Mouse (Mus musculus) kidney, embryonic 14.5 days (tissue): ENCODE data around the gene Skida1. TPM values are rescaled to one million over a fixed set of nuclear protein-coding genes. Genes with fewer than 3 reads are reported as not detected.

Experiments used
- microRNA-seq: library from miRNA; unstranded; fragments of <30 nt; microRNA quantifications from one replicate; pipeline ENCODE4, GENCODE M21; 2016
- polyA plus RNA-seq: library from polyadenylated mRNA; unstranded; fragments of >200 nt; fragmentation: Nextera tagmentation; extraction: Ambion mirVana; gene quantifications from 2 replicates; pipeline ENCODE4 v1.2.1, GENCODE M21; 2014

Gene Skida1
- polyA plus RNA-seq, 1 experiment from 2014 or later, result 11.4 TPM

Small RNA genes within 50 kb of the gene (microRNA-seq; reads per million reads assigned to microRNA genes)
- gene Mir7655, result 9.9 reads per million, percentile 27 among the genes with 10 or more reads in this experiment

Other genes starting within 250 kb of the Skida1 start
- not detected in 2 replicates for gene H2al2a, start 52.1 kb downstream of the Skida1 start, polyA plus RNA-seq
- gene A930004D18Rik, start 11.3 kb downstream of the Skida1 start, polyA plus RNA-seq, result 9.4 and 10.0 TPM in 2 replicates
- gene Mllt10, start 6.2 kb upstream of the Skida1 start, polyA plus RNA-seq, result 58.7 and 74.9 TPM in 2 replicates